Mouse (Mus musculus): ENCODE results near the gene Slc4a11. TPM values are rescaled to one million over a fixed set of nuclear protein-coding genes. Genes with fewer than 3 reads are reported as not detected.

Slc4a11 gene
- polyA plus RNA-seq, 1 experiment from 2014 or later = 1.7 TPM

DNA sequence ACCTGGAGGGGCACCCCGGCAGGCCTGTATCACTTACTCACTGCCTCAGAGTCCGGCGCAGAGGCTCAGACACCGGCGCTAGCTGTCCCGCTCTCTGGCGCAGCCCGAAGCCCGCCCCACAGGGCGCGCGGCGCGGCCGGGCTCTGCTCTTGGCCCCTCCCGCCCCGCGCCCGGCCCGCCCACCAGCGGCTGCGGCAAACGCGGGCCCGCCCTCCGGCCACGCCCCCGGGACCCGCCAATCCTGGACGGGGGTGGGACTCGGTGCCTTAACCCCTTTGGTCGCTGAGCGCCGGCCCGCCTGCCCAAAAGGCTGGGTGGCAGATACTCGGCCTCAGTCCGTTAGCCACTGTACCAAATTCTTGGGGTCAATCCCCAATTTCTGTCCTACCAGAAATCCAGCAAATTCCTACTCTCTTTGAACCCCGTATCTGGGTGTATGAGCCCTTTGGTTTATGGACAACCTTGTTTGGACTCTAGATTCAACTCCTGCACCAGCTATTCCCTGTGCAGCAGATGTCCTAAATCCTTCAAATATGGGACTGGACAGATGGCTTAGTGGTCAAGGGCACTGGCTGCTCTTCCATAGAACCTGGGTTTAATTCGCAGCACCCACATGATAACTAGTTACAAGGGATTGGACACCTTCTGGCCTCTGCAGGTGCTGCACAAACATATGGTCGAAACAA lies 54.5 kb downstream of the Slc4a11 start, which contains the start of gene Lzts3:
Lzts3 (minus strand) TSS at position 120 of the 686 bp plus-strand sequence.
- H3K27ac ChIP-seq = 0 out of 2 replicates have a peak within 1 kb of the TSS, but pooled peaks have one; percentile 22
- H3K27me3 ChIP-seq = peaks cover 36% of the 10 kb centered on the region
- peak within 1 kb of the TSS; percentile 75 for H3K9ac ChIP-seq
- 3% methylated on average over 38 of the region's 40 CpGs for WGBS
- peaks cover 16% of the 10 kb centered on the region for H3K4me1 ChIP-seq
- H3K36me3 ChIP-seq = no peaks in the 10 kb centered on the region
- H3K9me3 ChIP-seq = no peaks in the 10 kb centered on the region
- ATAC-seq (ENCODE audit: low FRiP score, low read depth) = peak; percentile 96
- H3K4me2 ChIP-seq (replicated peaks) = peak within 1 kb of the TSS; percentile 94
- H3K4me3 ChIP-seq = peak within 1 kb of the TSS; percentile 67

DNA sequence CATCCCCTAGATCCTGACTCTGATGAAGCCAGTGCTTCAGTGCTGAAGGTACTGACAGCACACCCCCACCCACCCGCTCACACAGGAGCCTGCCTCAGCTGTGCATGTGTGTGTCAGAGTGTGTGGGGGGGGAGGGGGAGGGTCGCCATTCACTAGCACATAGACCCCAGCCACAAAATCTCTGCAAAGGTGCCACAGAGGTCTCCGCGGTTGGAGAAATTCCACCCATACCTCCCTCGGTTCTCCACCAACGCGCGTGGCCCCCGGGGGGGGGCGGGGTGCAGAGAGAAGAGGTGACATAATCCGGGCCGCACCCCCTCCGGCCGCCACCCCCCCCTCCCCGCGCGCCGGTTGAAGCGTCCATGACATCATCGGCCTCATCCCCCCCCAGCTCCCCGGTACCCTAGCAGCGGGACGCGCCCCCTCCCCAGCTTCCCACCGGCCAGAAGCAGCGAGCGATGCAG lies 55.1 kb downstream of the Slc4a11 start:
- ATAC-seq (ENCODE audit: low FRiP score, low read depth) = peak; percentile 53
- no peaks in the 10 kb centered on the region for H3K9me3 ChIP-seq
- H3K4me1 ChIP-seq = peaks cover 16% of the 10 kb centered on the region
- no peaks in the 10 kb centered on the region for H3K36me3 ChIP-seq
- 1% methylated on average over 25 of the region's 27 CpGs for WGBS
- H3K27ac ChIP-seq = 0 out of 2 replicates have a peak overlapping the region, but pooled peaks have one; percentile 22
- peak overlapping the region; percentile 67 for H3K4me3 ChIP-seq
- peak overlapping the region; percentile 75 for H3K9ac ChIP-seq
- H3K4me2 ChIP-seq (replicated peaks) = peak overlapping the region; percentile 94
- peaks cover 42% of the 10 kb centered on the region for H3K27me3 ChIP-seq

GRCm38 (mm10) chr2:130641351-130642025 lies 55.8 kb downstream of the Slc4a11 start:
- no peaks in the 10 kb centered on the region for H3K9me3 ChIP-seq
- ATAC-seq (ENCODE audit: low FRiP score, low read depth) = no peak
- H3K27ac ChIP-seq = no peak overlapping the region
- WGBS = 38% methylated on average over 6 of the region's 6 CpGs
- H3K4me3 ChIP-seq = peak overlapping the region; percentile 67
- no peaks in the 10 kb centered on the region for H3K36me3 ChIP-seq
- peaks cover 49% of the 10 kb centered on the region for H3K27me3 ChIP-seq
- no peak overlapping the region; the same call in 1 of the 2 replicates for H3K9ac ChIP-seq
- H3K4me1 ChIP-seq = peaks cover 16% of the 10 kb centered on the region
- peak overlapping the region; percentile 94 for H3K4me2 ChIP-seq (replicated peaks)

DNA sequence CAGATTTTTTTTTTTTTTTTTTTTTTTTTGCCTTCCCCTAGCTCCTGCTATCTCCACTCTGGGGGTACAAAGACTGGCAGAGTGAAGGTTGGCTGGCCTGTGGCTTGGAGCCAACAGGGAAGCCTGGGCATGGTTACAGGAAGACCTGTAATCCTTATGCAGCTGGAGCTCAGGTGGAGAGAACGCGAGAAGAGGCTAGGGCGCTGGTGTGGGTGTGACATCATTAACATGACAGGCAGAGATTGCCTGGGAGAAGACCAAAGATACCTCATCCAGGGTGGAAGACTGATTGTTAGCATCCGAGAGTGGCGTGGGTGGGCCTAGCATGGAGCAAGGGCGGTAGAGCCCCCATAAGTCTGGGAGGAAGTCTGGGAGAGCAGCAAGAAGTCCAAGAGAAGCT lies 58.0 kb downstream of the Slc4a11 start:
- Histone ChIP-seq H3K4me1 (peaks cover 36% of the 10 kb centered on the region), H3K9me3 (no peaks in the 10 kb centered on the region), H3K36me3 (no peaks in the 10 kb centered on the region; the same call in 1 of the 2 replicates), H3K27me3 (peaks cover 71% of the 10 kb centered on the region), H3K4me2 (replicated peaks) (no peak overlapping the region), H3K4me3 (no peak overlapping the region), H3K27ac (no peak overlapping the region), H3K9ac (no peak overlapping the region)
- no peak for ATAC-seq (ENCODE audit: low FRiP score, low read depth)
- WGBS = 75% methylated on average over 6 of the region's 6 CpGs

DNA sequence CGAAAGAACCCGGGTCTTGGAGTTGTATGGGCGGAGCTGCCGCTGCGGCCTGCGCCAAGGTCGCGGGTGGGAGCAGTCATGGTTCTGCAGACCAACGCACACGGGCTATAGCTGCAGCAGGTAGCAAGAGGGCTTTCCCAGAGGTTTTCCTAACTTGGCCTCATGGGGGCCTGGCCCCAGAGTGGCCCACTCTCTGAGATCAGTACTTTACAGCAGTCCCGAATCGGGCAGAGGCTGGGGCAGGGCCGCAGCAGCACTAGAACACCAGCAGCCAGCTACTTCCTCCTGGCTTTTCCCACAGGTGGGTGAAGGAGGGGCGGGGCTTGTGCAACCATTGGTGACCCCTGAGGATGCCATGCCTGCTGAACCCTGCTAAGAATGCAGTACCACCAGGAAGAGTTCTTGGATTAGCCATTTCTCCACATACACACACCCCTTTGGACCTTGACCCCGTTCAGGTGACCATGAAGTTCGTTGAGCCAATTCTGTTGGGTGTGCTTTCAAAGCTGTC lies 59.2 kb downstream of the Slc4a11 start:
- no peak overlapping the region for H3K4me2 ChIP-seq (replicated peaks)
- H3K9me3 ChIP-seq = no peaks in the 10 kb centered on the region
- WGBS = 28% methylated on average over 16 of the region's 16 CpGs
- H3K36me3 ChIP-seq = no peaks in the 10 kb centered on the region; the same call in 1 of the 2 replicates
- H3K4me1 ChIP-seq = peaks cover 38% of the 10 kb centered on the region
- no peak for ATAC-seq (ENCODE audit: low FRiP score, low read depth)
- H3K9ac ChIP-seq = no peak overlapping the region
- peaks cover 82% of the 10 kb centered on the region for H3K27me3 ChIP-seq
- H3K4me3 ChIP-seq = no peak overlapping the region
- H3K27ac ChIP-seq = no peak overlapping the region

DNA sequence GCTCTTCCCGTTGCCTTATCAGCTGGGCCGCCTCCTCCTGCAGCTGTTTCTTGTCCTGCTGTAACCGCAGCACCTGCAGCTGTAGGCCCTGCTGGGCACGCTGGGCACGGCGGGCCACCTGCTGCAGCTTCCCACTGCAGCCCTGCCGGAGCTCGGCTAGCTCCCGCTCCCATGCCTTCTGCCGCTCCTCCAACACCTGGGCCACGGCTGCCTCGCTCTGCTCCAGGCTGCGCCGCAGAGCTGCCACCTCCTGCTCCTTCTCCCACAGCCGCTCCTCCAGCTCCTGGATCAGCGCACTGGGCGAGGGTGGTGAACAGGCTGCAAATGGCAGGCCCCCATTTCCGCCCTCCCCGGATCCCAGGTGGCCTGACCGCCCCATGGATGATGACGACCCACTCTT lies 61.5 kb downstream of the Slc4a11 start:
- no peak overlapping the region for H3K27ac ChIP-seq
- peaks cover 27% of the 10 kb centered on the region for H3K4me1 ChIP-seq
- H3K4me3 ChIP-seq = peak overlapping the region; percentile 46
- no peaks in the 10 kb centered on the region; the same call in 1 of the 2 replicates for H3K36me3 ChIP-seq
- H3K9ac ChIP-seq = peak overlapping the region; percentile 70
- H3K27me3 ChIP-seq = peaks cover 78% of the 10 kb centered on the region
- 12% methylated on average over 21 of the region's 21 CpGs for WGBS
- H3K4me2 ChIP-seq (replicated peaks) = peak overlapping the region; percentile 81
- no peaks in the 10 kb centered on the region for H3K9me3 ChIP-seq
- peak; percentile 37; the same call in 1 of the 2 replicates for ATAC-seq (ENCODE audit: low FRiP score, low read depth)

DNA sequence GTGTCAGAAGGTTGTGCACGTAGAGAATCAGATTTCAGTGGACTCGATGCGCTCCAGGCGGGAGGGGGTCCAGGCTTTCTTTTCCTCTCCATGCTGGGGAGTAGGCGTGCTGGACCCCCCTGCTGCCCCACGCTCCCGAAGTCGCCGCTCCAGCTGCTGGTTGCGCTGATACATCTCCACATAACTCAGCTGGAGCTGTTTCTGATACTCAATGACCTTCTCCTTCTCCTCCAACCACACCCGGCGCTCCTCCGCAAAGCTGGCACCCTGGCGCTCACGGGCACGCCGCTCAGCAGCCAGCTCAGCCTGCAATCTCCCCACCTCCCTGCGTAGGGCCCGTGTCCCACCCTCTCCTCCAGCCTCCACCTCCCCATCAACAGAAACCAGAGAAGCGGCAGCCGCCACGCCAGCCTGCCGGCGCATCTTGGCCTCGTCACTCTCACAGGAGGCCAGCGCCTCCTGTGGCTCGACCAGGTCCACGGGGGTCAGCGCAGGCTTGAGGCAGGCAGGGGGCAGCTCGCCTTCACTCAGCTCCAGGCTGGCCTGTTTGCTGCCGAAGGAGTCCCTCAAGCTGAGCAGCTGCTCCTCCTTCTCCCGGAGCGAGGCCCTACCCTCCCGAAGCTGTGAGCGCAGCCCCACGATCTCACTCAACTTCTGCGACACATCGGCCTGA lies 62.4 kb downstream of the Slc4a11 start:
- H3K9ac ChIP-seq = peak overlapping the region; percentile 70
- H3K27ac ChIP-seq = no peak overlapping the region
- no peaks in the 10 kb centered on the region for H3K9me3 ChIP-seq
- peaks cover 27% of the 10 kb centered on the region for H3K4me1 ChIP-seq
- no peaks in the 10 kb centered on the region; the same call in 1 of the 2 replicates for H3K36me3 ChIP-seq
- H3K27me3 ChIP-seq = peaks cover 72% of the 10 kb centered on the region
- H3K4me3 ChIP-seq = peak overlapping the region; percentile 46
- peak overlapping the region; percentile 81 for H3K4me2 ChIP-seq (replicated peaks)
- WGBS = under 1% methylated on average over 38 of the region's 38 CpGs
- peak; percentile 38 for ATAC-seq (ENCODE audit: low FRiP score, low read depth)

Other genes with a start within 250 kb of the Slc4a11 start
- 104 and 105 TPM in 2 replicates for gene Ptpra, start 247.2 kb downstream of the Slc4a11 start, polyA plus RNA-seq (2015; fragmentation: Nextera tagmentation; extraction: Ambion mirVana)
- 80.3 and 85.4 TPM in 2 replicates for gene Mrps26, start 133.8 kb downstream of the Slc4a11 start, polyA plus RNA-seq (2015; fragmentation: Nextera tagmentation; extraction: Ambion mirVana)
- gene Oxt, start 121.3 kb downstream of the Slc4a11 start, polyA plus RNA-seq (2015; fragmentation: Nextera tagmentation; extraction: Ambion mirVana) = not detected in 2 replicates
- gene Avp, start 115.0 kb downstream of the Slc4a11 start, polyA plus RNA-seq (2015; fragmentation: Nextera tagmentation; extraction: Ambion mirVana) = not detected in 2 replicates
- 14.5 and 16.0 TPM in 2 replicates for gene Fastkd5, start 67.5 kb downstream of the Slc4a11 start, polyA plus RNA-seq (2015; fragmentation: Nextera tagmentation; extraction: Ambion mirVana)
- gene Ubox5, start 67.5 kb downstream of the Slc4a11 start, polyA plus RNA-seq (2015; fragmentation: Nextera tagmentation; extraction: Ambion mirVana) = 15.0 and 16.2 TPM in 2 replicates
- gene Lzts3, start 54.7 kb downstream of the Slc4a11 start, polyA plus RNA-seq (2015; fragmentation: Nextera tagmentation; extraction: Ambion mirVana) = 3.9 and 4.7 TPM in 2 replicates
- gene Ddrgk1, start 32.9 kb downstream of the Slc4a11 start, polyA plus RNA-seq (2015; fragmentation: Nextera tagmentation; extraction: Ambion mirVana) = 58.5 and 64.3 TPM in 2 replicates
- gene Itpa, start 29.9 kb downstream of the Slc4a11 start, polyA plus RNA-seq (2015; fragmentation: Nextera tagmentation; extraction: Ambion mirVana) = 126 and 131 TPM in 2 replicates
- 38.6 and 43.1 TPM in 2 replicates for gene 4930402H24Rik, start 208.9 kb upstream of the Slc4a11 start, polyA plus RNA-seq (2015; fragmentation: Nextera tagmentation; extraction: Ambion mirVana)
- 8.5 and 9.1 TPM in 2 replicates for gene Atrn, start 209.0 kb upstream of the Slc4a11 start, polyA plus RNA-seq (2015; fragmentation: Nextera tagmentation; extraction: Ambion mirVana)

Measured in limb, embryonic 13.5 days (tissue).